Mouse (Mus musculus) liver, embryonic 13.5 days (tissue): ENCODE data around the gene Saa3. TPM values are rescaled to one million over a fixed set of nuclear protein-coding genes. Genes with fewer than 3 reads are reported as not detected.
A peak's percentile ranks its signal among the peaks of the same experiment; 100 is the strongest.
"Not testable (repeated sequence)": the region's sequence is repeated elsewhere in the genome, so short reads cannot be mapped to it uniquely, and the experiment has no call there.

Source experiments
- ATAC-seq: fragments of 200-750 bp; cut with Nextera tagmentation; 2 replicates; pipeline ENCODE4 v1.8.0; 2017; ENCODE audit warnings: low read depth, mild to moderate bottlenecking, moderate number of reproducible peaks, moderate library complexity
- DNase-seq: peaks from one replicate; pipeline ENCODE4 v3.0.0; 2022
- H3K27ac ChIP-seq: fragments of 300-500 bp; sonication (generic); 2 replicates; pipeline ENCODE4 v1.5.1; 2015; ENCODE audit warnings: moderate library complexity, mild to moderate bottlenecking, inconsistent platforms
- H3K27me3 ChIP-seq: fragments of 300-500 bp; sonication (generic); 2 replicates; pipeline ENCODE4 v1.6.1; 2015; ENCODE audit warnings: mild to moderate bottlenecking, inconsistent platforms
- H3K36me3 ChIP-seq: fragments of 300-500 bp; sonication (generic); 2 replicates; pipeline ENCODE4 v1.6.1; 2015; ENCODE audit warnings: mild to moderate bottlenecking, inconsistent platforms
- H3K4me1 ChIP-seq: fragments of 300-500 bp; sonication (generic); replicated peaks from 2 replicates; pipeline ENCODE4 v1.6.1; 2015; ENCODE audit warnings: inconsistent platforms
- H3K4me2 ChIP-seq: fragments of 300-500 bp; sonication (generic); 2 replicates; pipeline ENCODE4 v1.6.1; 2015; ENCODE audit warnings: inconsistent platforms, mild to moderate bottlenecking, moderate library complexity
- H3K4me3 ChIP-seq: fragments of 300-500 bp; sonication (generic); replicated peaks from 2 replicates; pipeline ENCODE4 v1.5.1; 2015; ENCODE audit warnings: mild to moderate bottlenecking, inconsistent platforms
- H3K9ac ChIP-seq: fragments of 300-500 bp; sonication (generic); 2 replicates; pipeline ENCODE4 v1.6.1; 2015; ENCODE audit warnings: mild to moderate bottlenecking, inconsistent platforms
- H3K9me3 ChIP-seq: fragments of 300-500 bp; sonication (generic); replicated peaks from 2 replicates; pipeline ENCODE4 v1.6.1; 2016; ENCODE audit warnings: inconsistent platforms
- WGBS: fragments of 180-500 bp; shearing (Covaris S2); methylation state at CpG from one replicate; pipeline ENCODE4 v1.1.7; 2015; ENCODE audit not compliant: insufficient replicate concordance; 5-methylcytosine and 5-hydroxymethylcytosine counted together
- polyA plus RNA-seq: library from polyadenylated mRNA; unstranded; fragments of >200 nt; fragmentation: Nextera tagmentation; extraction: Ambion mirVana; gene quantifications from 2 replicates; pipeline ENCODE4 v1.2.1, GENCODE M21; 2015

Gene Saa3
- 1.1 and 1.2 TPM in 2 replicates for polyA plus RNA-seq

- no peak within 1 kb of the TSS for H3K9ac ChIP-seq
- no peaks in the 10 kb centered on the region for H3K36me3 ChIP-seq
- ATAC-seq (no peak), DNase-seq (no peak)
- WGBS = 63% methylated on average over 5 of the region's 5 CpGs
- no peak within 1 kb of the TSS for H3K4me3 ChIP-seq
- H3K27ac ChIP-seq = no peak within 1 kb of the TSS
- no peak within 1 kb of the TSS for H3K4me2 ChIP-seq
- H3K4me1 ChIP-seq = peaks cover 6% of the 10 kb centered on the region; the same call in 1 of the 2 replicates
- H3K27me3 ChIP-seq = peaks cover 3% of the 10 kb centered on the region; the same call in 1 of the 2 replicates
- no peaks in the 10 kb centered on the region for H3K9me3 ChIP-seq
Observed at GRCm38 (mm10) chr7:46715600-46715999, at the start of gene Saa3. Saa3 (minus strand) TSS chr7:46715700.

DNA sequence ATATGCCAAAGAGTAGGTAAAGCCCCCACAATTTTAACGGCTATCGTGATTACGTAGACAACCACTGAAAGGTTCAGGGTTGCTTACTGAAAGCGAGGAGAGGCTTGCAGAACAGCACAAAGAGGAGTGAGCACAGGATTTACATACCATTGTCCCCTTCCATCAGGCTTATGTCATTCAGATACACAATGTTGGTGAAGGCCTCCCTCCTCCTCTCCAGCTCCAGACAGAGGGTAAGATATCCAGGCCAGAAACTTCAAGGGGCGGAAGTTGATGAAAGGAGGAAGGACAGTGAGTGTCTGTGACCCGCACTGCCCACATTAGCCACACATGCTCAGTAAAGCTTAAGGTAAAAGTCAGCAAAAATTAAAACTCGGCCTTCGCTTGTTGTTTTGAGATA, 49.2 kb upstream of the Saa3 start:
- no peak for DNase-seq
- H3K4me2 ChIP-seq = no peak overlapping the region
- H3K4me1 ChIP-seq = peaks cover 11% of the 10 kb centered on the region
- no peaks in the 10 kb centered on the region for H3K9me3 ChIP-seq
- 86% methylated on average over 8 of the region's 8 CpGs for WGBS
- no peak overlapping the region for H3K9ac ChIP-seq
- ATAC-seq = no peak
- H3K4me3 ChIP-seq = no peak overlapping the region
- H3K36me3 ChIP-seq = peaks cover 68% of the 10 kb centered on the region
- no peaks in the 10 kb centered on the region for H3K27me3 ChIP-seq
- no peak overlapping the region for H3K27ac ChIP-seq

GRCm38 (mm10) chr7:46762601-46763000, 47.1 kb upstream of the Saa3 start:
- 77% methylated on average over 5 of the region's 5 CpGs for WGBS
- DNase-seq = no peak
- Histone ChIP-seq H3K4me2 (no peak overlapping the region), H3K4me3 (no peak overlapping the region), H3K27me3 (no peaks in the 10 kb centered on the region), H3K9ac (no peak overlapping the region), H3K4me1 (peaks cover 11% of the 10 kb centered on the region), H3K9me3 (no peaks in the 10 kb centered on the region), H3K27ac (no peak overlapping the region), H3K36me3 (peaks cover 54% of the 10 kb centered on the region)
- no peak for ATAC-seq

GRCm38 (mm10) chr7:46761049-46761795, 45.7 kb upstream of the Saa3 start:
- no peak overlapping the region for H3K4me3 ChIP-seq
- no peak overlapping the region for H3K27ac ChIP-seq
- H3K27me3 ChIP-seq = no peaks in the 10 kb centered on the region
- peaks cover 47% of the 10 kb centered on the region for H3K36me3 ChIP-seq
- 59% methylated on average over 11 of the region's 11 CpGs for WGBS
- DNase-seq (peak; percentile 13), ATAC-seq (no peak; the same call in 1 of the 2 replicates)
- H3K4me1 ChIP-seq = peaks cover 11% of the 10 kb centered on the region
- H3K4me2 ChIP-seq = no peak overlapping the region
- no peak overlapping the region for H3K9ac ChIP-seq
- H3K9me3 ChIP-seq = no peaks in the 10 kb centered on the region

DNA sequence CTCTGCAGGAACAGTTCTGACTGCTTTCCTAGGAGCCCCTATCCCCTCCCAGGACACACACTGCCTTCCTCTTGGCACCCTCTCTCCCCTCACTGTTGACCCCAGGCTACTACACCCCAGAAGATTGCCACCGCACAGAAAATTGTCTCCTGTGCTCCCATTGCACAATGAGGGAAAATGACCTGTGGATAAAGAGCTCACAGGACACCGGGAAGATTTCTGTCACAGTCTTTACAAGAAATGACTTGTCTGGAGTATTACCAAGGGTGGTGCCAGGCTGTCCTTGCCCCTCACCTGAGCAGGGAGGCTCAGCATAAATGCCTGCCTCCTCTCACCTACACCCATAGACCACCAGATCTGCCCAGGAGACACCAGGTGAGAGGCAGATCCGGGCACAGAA, 36.0 kb upstream of the Saa3 start, which contains the start of gene Saa2:
Saa2 (plus strand) TSS at position 301 of the 400 bp plus-strand sequence.
- H3K27me3 ChIP-seq = 0 out of 2 replicates have a peak, but pooled peaks cover 3% of the 10 kb centered on the region
- no peaks in the 10 kb centered on the region for H3K9me3 ChIP-seq
- H3K4me1 ChIP-seq = no peaks in the 10 kb centered on the region
- no peak for ATAC-seq
- no peak within 1 kb of the TSS for H3K4me3 ChIP-seq
- H3K36me3 ChIP-seq = no peaks in the 10 kb centered on the region
- WGBS = 57% methylated on average over 3 of the region's 3 CpGs
- no peak within 1 kb of the TSS for H3K27ac ChIP-seq
- no peak for DNase-seq
- no peak within 1 kb of the TSS for H3K9ac ChIP-seq
- H3K4me2 ChIP-seq = no peak within 1 kb of the TSS

DNA sequence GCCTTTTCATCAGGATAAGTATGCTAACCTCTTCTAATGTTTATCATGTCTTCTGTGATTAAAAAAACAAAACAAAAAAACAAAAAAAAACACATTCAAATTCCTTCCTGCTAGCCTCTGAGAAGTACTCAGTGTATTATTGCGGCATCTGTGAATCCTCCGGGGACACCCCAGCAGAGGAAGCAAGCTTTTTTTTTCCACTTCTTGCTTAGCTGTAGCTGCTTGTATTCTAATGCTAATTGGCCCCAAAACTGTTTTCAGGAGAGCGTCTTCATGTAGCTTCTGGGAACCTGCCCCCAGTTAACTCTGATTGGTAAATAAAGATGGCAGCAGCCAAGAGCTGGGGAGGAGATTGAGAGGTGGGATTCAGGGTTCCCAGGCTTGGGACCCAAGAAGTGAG, 33.0 kb upstream of the Saa3 start:
- H3K27ac ChIP-seq = no peak overlapping the region
- no peak overlapping the region for H3K4me2 ChIP-seq
- no peak overlapping the region for H3K4me3 ChIP-seq
- 0 out of 2 replicates have a peak, but pooled peaks cover 3% of the 10 kb centered on the region for H3K27me3 ChIP-seq
- H3K9ac ChIP-seq = no peak overlapping the region
- H3K4me1 ChIP-seq = no peaks in the 10 kb centered on the region
- no peaks in the 10 kb centered on the region for H3K9me3 ChIP-seq
- ATAC-seq (no peak), DNase-seq (no peak)
- H3K36me3 ChIP-seq = no peaks in the 10 kb centered on the region
- 65% methylated on average over 3 of the region's 3 CpGs for WGBS

GRCm38 (mm10) chr7:46746381-46746780, 30.9 kb upstream of the Saa3 start:
- H3K27ac ChIP-seq = no peak overlapping the region
- no peaks in the 10 kb centered on the region for H3K9me3 ChIP-seq
- H3K4me2 ChIP-seq = no peak overlapping the region
- DNase-seq = no peak
- ATAC-seq = no peak
- no peak overlapping the region for H3K4me3 ChIP-seq
- 0 out of 2 replicates have a peak, but pooled peaks cover 3% of the 10 kb centered on the region for H3K27me3 ChIP-seq
- H3K36me3 ChIP-seq = no peaks in the 10 kb centered on the region
- 77% methylated on average over 7 of the region's 7 CpGs for WGBS
- no peaks in the 10 kb centered on the region for H3K4me1 ChIP-seq
- no peak overlapping the region for H3K9ac ChIP-seq

GRCm38 (mm10) chr7:46745816-46746215, 30.3 kb upstream of the Saa3 start:
- 60% methylated on average over 3 of the region's 3 CpGs for WGBS
- no peak overlapping the region for H3K4me3 ChIP-seq
- no peaks in the 10 kb centered on the region for H3K36me3 ChIP-seq
- ATAC-seq = no peak
- no peaks in the 10 kb centered on the region for H3K9me3 ChIP-seq
- 0 out of 2 replicates have a peak, but pooled peaks cover 3% of the 10 kb centered on the region for H3K27me3 ChIP-seq
- no peak overlapping the region for H3K4me2 ChIP-seq
- no peak overlapping the region for H3K9ac ChIP-seq
- DNase-seq = no peak
- no peaks in the 10 kb centered on the region for H3K4me1 ChIP-seq
- no peak overlapping the region for H3K27ac ChIP-seq

- not testable (repeated sequence) for H3K9ac ChIP-seq, H3K4me2 ChIP-seq, H3K4me1 ChIP-seq, H3K27me3 ChIP-seq, H3K9me3 ChIP-seq, H3K27ac ChIP-seq, H3K4me3 ChIP-seq, DNase-seq, H3K36me3 ChIP-seq, ATAC-seq
- WGBS = 59% methylated on average over 3 of the region's 3 CpGs
Observed at GRCm38 (mm10) chr7:46742880-46743279, 27.4 kb upstream of the Saa3 start, which contains the start of gene Saa1. Saa1 (minus strand) TSS chr7:46742980.

GRCm38 (mm10) chr7:46740041-46740440, 24.5 kb upstream of the Saa3 start:
- 58% methylated on average over 5 of the region's 5 CpGs for WGBS
- not testable (repeated sequence) for H3K4me2 ChIP-seq, H3K27ac ChIP-seq, H3K36me3 ChIP-seq, H3K4me1 ChIP-seq, H3K9ac ChIP-seq, H3K9me3 ChIP-seq, DNase-seq, H3K4me3 ChIP-seq, ATAC-seq, H3K27me3 ChIP-seq

GRCm38 (mm10) chr7:46738561-46739460, 23.3 kb upstream of the Saa3 start:
- DNase-seq (no peak), ATAC-seq (no peak)

More at GRCm38 (mm10) chr7:46738561-46739460, 23.3 kb upstream of the Saa3 start:
- H3K27me3 ChIP-seq = no peaks in the 10 kb centered on the region
- H3K36me3 ChIP-seq = no peaks in the 10 kb centered on the region
- no peak overlapping the region for H3K27ac ChIP-seq
- no peak overlapping the region for H3K9ac ChIP-seq
- no peak overlapping the region for H3K4me3 ChIP-seq
- 0 out of 2 replicates have a peak, but pooled peaks cover 3% of the 10 kb centered on the region for H3K4me1 ChIP-seq
- no peak overlapping the region for H3K4me2 ChIP-seq
- H3K9me3 ChIP-seq = no peaks in the 10 kb centered on the region
- 58% methylated on average over 12 of the region's 12 CpGs for WGBS
